Mouse (Mus musculus): ENCODE data around the gene Gm340. TPM values are rescaled to one million over a fixed set of nuclear protein-coding genes. Genes with fewer than 3 reads are reported as not detected.

Gm340 gene
- total and polyA plus RNA-seq, 3 experiments, result 0.68 to 9.9 (median 8.8) TPM

DNA sequence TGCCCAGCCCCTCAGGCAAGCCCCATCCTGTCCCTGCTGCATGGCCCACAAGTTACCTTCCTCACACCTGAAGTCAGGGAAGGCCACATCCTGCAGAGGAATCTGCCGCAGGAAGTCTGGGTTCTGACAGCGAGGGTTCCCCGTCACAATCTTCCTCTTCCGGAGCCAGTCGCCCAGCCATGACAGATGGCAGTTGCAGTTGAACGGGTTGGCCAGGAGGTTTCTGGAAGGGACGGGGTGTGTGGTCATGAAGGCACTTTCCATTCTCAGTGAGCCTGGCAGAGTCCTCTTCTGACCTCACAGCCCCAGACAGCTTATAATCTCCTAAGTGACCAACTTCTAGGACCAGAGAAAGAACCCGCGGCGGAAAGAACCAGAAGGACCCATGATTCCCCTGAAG lies 51.9 kb downstream of the Gm340 start:
- H3K4me3 ChIP-seq, result no peak overlapping the region
- H3K4me1 ChIP-seq (ENCODE audit: control insufficient read depth, insufficient read depth, low read length), result no peaks in the 10 kb centered on the region
- TF ChIP-seq POLR2A (IDR thresholded peaks at IDR 0.05; ENCODE audit: insufficient read depth, low read depth, low read length), result no peak
- TF ChIP-seq CTCF (IDR thresholded peaks at IDR 0.05), result no peak
- TF ChIP-seq EP300 (IDR thresholded peaks at IDR 0.05; ENCODE audit: insufficient read depth, low read depth, low read length), result no peak
- no peaks in the 10 kb centered on the region for H3K36me3 ChIP-seq (ENCODE audit: control insufficient read depth, insufficient read depth, low read length)
- DNase-seq, result no peak
- H3K27me3 ChIP-seq (ENCODE audit: control insufficient read depth, insufficient read depth, low read length), result 0 out of 2 replicates have a peak, but pooled peaks cover 1% of the 10 kb centered on the region
- no peak overlapping the region for H3K27ac ChIP-seq
- WGBS, result 70% methylated on average over 10 of the region's 10 CpGs
- H3K79me2 ChIP-seq (replicated peaks; ENCODE audit: control insufficient read depth, insufficient read depth, low read length), result no peaks in the 10 kb centered on the region
- H3K9ac ChIP-seq (ENCODE audit: low read depth, low read length), result no peak overlapping the region
- intact Hi-C loops (cut with DNase I), result no loop called here

DNA sequence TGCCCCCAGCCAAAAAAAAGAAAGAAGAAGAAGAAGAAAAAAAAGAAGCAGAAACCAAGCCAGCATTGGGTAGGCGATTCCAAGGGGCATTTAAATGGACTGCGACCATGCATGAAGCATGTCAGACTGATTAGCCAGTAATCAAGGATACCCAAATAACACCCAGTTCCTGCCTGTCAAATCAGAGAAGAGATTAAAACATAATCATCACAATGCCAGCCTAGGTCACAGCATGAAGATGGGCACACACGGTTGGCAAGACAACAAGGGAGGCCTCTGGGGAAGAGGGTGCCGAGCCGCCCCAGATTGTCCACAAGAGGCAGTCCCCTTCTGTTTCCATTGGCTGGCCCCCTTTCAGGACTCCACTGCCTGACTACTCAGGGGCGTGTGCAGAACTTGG lies 52.8 kb downstream of the Gm340 start:
- Histone ChIP-seq H3K36me3 (ENCODE audit: control insufficient read depth, insufficient read depth, low read length) (no peaks in the 10 kb centered on the region), H3K4me1 (ENCODE audit: control insufficient read depth, insufficient read depth, low read length) (no peaks in the 10 kb centered on the region), H3K4me3 (no peak overlapping the region), H3K9ac (ENCODE audit: low read depth, low read length) (no peak overlapping the region), H3K27me3 (ENCODE audit: control insufficient read depth, insufficient read depth, low read length) (0 out of 2 replicates have a peak, but pooled peaks cover 1% of the 10 kb centered on the region), H3K79me2 (replicated peaks; ENCODE audit: control insufficient read depth, insufficient read depth, low read length) (no peaks in the 10 kb centered on the region), H3K27ac (no peak overlapping the region)
- WGBS, result 74% methylated on average over 6 of the region's 6 CpGs
- no peak for DNase-seq
- intact Hi-C loops (cut with DNase I), result no loop called here
- no peak for TF ChIP-seq POLR2A (IDR thresholded peaks at IDR 0.05; ENCODE audit: insufficient read depth, low read depth, low read length)
- TF ChIP-seq EP300 (IDR thresholded peaks at IDR 0.05; ENCODE audit: insufficient read depth, low read depth, low read length), result no peak
- no peak for TF ChIP-seq CTCF (IDR thresholded peaks at IDR 0.05)

Small RNA genes lying within 50 kb of the gene (microRNA-seq; reads per million reads assigned to microRNA genes)
- gene Mir8091, result 0 to 0.39 reads per million in 2 experiments

Other genes with a start within 250 kb of the Gm340 start
- gene Pik3ap1, start 197.3 kb upstream of the Gm340 start, total RNA-seq (2021), result 1 to 10 TPM; 1.3 to 2.0 TPM
- 1.9 and 2.0 TPM in 2 replicates for gene Pik3ap1, start 197.3 kb upstream of the Gm340 start, polyA plus RNA-seq (2012; rRNA removed)
- 10 to 100 TPM; 12.2 to 12.8 TPM for gene Lcor, start 99.7 kb upstream of the Gm340 start, total RNA-seq (2021)
- gene Lcor, start 99.7 kb upstream of the Gm340 start, polyA plus RNA-seq (2012; rRNA removed), result 1.7 and 4.2 TPM in 2 replicates
- under 1 TPM; 0.05 to 0.07 TPM for gene Slit1, start 161.3 kb downstream of the Gm340 start, total RNA-seq (2021)
- gene Slit1, start 161.3 kb downstream of the Gm340 start, polyA plus RNA-seq (2012; rRNA removed), result 0.03 and 0.06 TPM in 2 replicates
- gene Arhgap19, start 219.7 kb downstream of the Gm340 start, total RNA-seq (2021), result 1 to 10 TPM; 1.7 to 2.0 TPM
- gene Arhgap19, start 219.7 kb downstream of the Gm340 start, polyA plus RNA-seq (2012; rRNA removed), result 1.4 and 2.1 TPM in 2 replicates
- 1 to 10 TPM; 2.5 to 3.9 TPM for gene Frat1, start 247.6 kb downstream of the Gm340 start, total RNA-seq (2021)
- 1.3 TPM in 2 replicates for gene Frat1, start 247.6 kb downstream of the Gm340 start, polyA plus RNA-seq (2012; rRNA removed)